In the genomic region with DNA sequence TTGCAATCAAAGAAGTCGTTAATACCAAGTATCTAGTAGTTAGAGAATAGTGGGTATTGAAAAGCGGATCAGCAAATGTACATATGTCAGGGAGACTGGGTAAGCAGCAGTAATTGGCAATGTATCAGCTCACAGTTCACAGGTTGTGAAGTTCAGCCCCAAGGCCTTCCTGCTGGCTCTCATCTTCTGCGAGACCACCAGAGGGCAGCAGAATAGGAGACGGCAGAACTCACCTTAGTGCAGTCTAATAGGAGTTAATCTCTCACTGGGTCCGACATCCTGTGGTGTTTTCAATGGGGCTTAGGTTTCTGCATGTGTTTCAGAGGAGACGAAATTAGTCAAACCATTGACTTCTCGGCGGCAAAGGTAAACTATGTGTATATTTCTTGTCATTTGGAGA, we compare ENCODE assay signal across 8 mouse cellular contexts. TPM values are rescaled to one million over a fixed set of nuclear protein-coding genes. Genes with fewer than 3 reads are reported as not detected.
DNase-seq lines count a peak whose midpoint lies in the region; ATAC-seq lines count a peak whose summit lies in the region.
"Had no signal": no experiment of that assay in that cellular context is flagged by ENCODE, and none has a peak within 500 bp of the region (broad histone marks: within the 10 kb centered on the region; RNA-seq: fewer than 3 reads in every experiment).

No protein-coding gene starts in this region.

- H3K4me3 ChIP-seq in embryonic facial prominence, embryonic 10.5 days: no peak overlapping the region
- H3K4me3 ChIP-seq: lung, embryonic 15.5 days had no signal

- intact Hi-C loops in heart, postnatal 10 days (cut with DNase I): no loop called here

- 33% methylated on average over 8 of the region's 8 CpGs for WGBS in embryonic facial prominence, embryonic 10.5 days

- no peaks in the 10 kb centered on the region for H3K4me1 ChIP-seq in embryonic facial prominence, embryonic 10.5 days
- H3K4me1 ChIP-seq: lung, embryonic 15.5 days had no signal

- no peak for ATAC-seq in megakaryocyte, adult 5-6 weeks (ENCODE audit: poor library complexity, severe bottlenecking)

- no peaks in the 10 kb centered on the region for H3K36me3 ChIP-seq in embryonic facial prominence, embryonic 10.5 days (replicated peaks)
- H3K36me3 ChIP-seq: lung, embryonic 15.5 days had no signal

- no peaks in the 10 kb centered on the region for H3K27me3 ChIP-seq in embryonic facial prominence, embryonic 10.5 days (replicated peaks; ENCODE audit: low read depth, poor library complexity, severe bottlenecking)
- H3K27me3 ChIP-seq: lung, embryonic 15.5 days had no signal

- H3K27ac ChIP-seq in embryonic facial prominence, embryonic 10.5 days (replicated peaks): no peak overlapping the region
- H3K27ac ChIP-seq: lung, embryonic 15.5 days had no signal

- peak; percentile 37 for DNase-seq in kidney, postnatal 10 days
- no peak for DNase-seq in kidney, adult 9 months
- DNase-seq in 3T3-L1 (ENCODE audit: low read depth, low spot score) (peak; percentile 34), A20 (ENCODE audit: low read depth, low spot score) (peak; percentile 33)
- peak; percentile 24 for DNase-seq in embryonic facial prominence, embryonic 10.5 days (ENCODE audit: low spot score)
- DNase-seq in heart, postnatal 10 days: no peak

- no peaks in the 10 kb centered on the region for H3K9me3 ChIP-seq in embryonic facial prominence, embryonic 10.5 days
- H3K9me3 ChIP-seq: lung, embryonic 15.5 days had no signal

RNA-seq across cellular contexts. Expression of gene Abi3bp, which starts 46.7 kb away (rescaled TPM):
- polyA plus RNA-seq in embryonic facial prominence, embryonic 10.5 days (2016; fragmentation: Nextera tagmentation; extraction: Ambion mirVana): 0.35 TPM in 2 replicates
- 0.27 and 0.89 TPM in 2 replicates for total RNA-seq in megakaryocyte, adult 5-6 weeks (2015)
- total RNA-seq in megakaryocyte, adult 5-6 weeks (2017): 0.07 and 0.65 TPM in 2 replicates
- 10 to 100 TPM in 1 of 2 experiments, 1 to 10 TPM in 1; 9.7 to 10.1 TPM for total RNA-seq in heart, postnatal 10 days (2021)

Comparison
In these comparisons a context has a peak if more than half of its experiments do, and no peak if none do; other contexts are left out.
1. DNase-seq: peak in kidney, postnatal 10 days (single experiment), 3T3-L1 (single experiment), A20 (single experiment) and embryonic facial prominence, embryonic 10.5 days (single experiment); none in kidney, adult 9 months (single experiment) and heart, postnatal 10 days (0 of 2).
2. RNA of gene Abi3bp, which starts 46.7 kb away (total RNA-seq): 9.7 to 10.1 TPM in heart, postnatal 10 days; 0.07 to 0.89 TPM in megakaryocyte, adult 5-6 weeks; every median in the first group is over 4 times any median in the second.